Mouse (Mus musculus) hindbrain, embryonic 12.5 days (tissue): ENCODE measurements around the gene Pop5. TPM values are rescaled to one million over a fixed set of nuclear protein-coding genes. Genes with fewer than 3 reads are reported as not detected.

ENCODE experiments used
- ATAC-seq: fragments of 200-750 bp; cut with Nextera tagmentation; 2 replicates; pipeline ENCODE4 v1.8.0; 2017; ENCODE audit warnings: moderate TSS enrichment; ENCODE audit not compliant: low FRiP score
- H3K27ac ChIP-seq: fragments of 300-500 bp; sonication (generic); 2 replicates; pipeline ENCODE4 v1.5.1; 2016; ENCODE audit warnings: mild to moderate bottlenecking
- H3K27me3 ChIP-seq: fragments of 300-500 bp; sonication (generic); 2 replicates; pipeline ENCODE4 v1.6.1; 2016; ENCODE audit warnings: mild to moderate bottlenecking
- H3K36me3 ChIP-seq: fragments of 300-500 bp; sonication (generic); 2 replicates; pipeline ENCODE4 v1.6.1; 2016; ENCODE audit warnings: mild to moderate bottlenecking
- H3K4me1 ChIP-seq: fragments of 300-500 bp; sonication (generic); 2 replicates; pipeline ENCODE4 v1.6.1; 2016
- H3K4me2 ChIP-seq: fragments of 300-500 bp; sonication (generic); replicated peaks from 2 replicates; pipeline ENCODE4 v1.6.1; 2016; ENCODE audit warnings: mild to moderate bottlenecking
- H3K4me3 ChIP-seq: fragments of 300-500 bp; sonication (generic); 2 replicates; pipeline ENCODE4 v1.5.1; 2016; ENCODE audit warnings: mild to moderate bottlenecking
- H3K9ac ChIP-seq: fragments of 300-500 bp; sonication (generic); 2 replicates; pipeline ENCODE4 v1.6.1; 2016; ENCODE audit warnings: mild to moderate bottlenecking, moderate library complexity
- H3K9me3 ChIP-seq: fragments of 300-500 bp; sonication (generic); replicated peaks from 2 replicates; pipeline ENCODE4 v1.6.1; 2016; ENCODE audit warnings: mild to moderate bottlenecking
- WGBS: fragments of 180-500 bp; shearing (Covaris S2); methylation state at CpG from one replicate; pipeline ENCODE4 v1.1.7; 2016; 5-methylcytosine and 5-hydroxymethylcytosine counted together
- polyA plus RNA-seq: library from polyadenylated mRNA; unstranded; fragments of >200 nt; fragmentation: Nextera tagmentation; extraction: Ambion mirVana; gene quantifications from 2 replicates; pipeline ENCODE4 v1.2.1, GENCODE M21; 2016

Pop5 gene
- polyA plus RNA-seq, 1 experiment from 2014 or later, result 90.5 TPM

- under 1% methylated on average over 75 of the region's 77 CpGs for WGBS
- Histone ChIP-seq H3K4me3 (peak overlapping the region; percentile 100), H3K27ac (peak overlapping the region; percentile 87), H3K9me3 (no peaks in the 10 kb centered on the region), H3K27me3 (no peaks in the 10 kb centered on the region), H3K36me3 (peaks cover 9% of the 10 kb centered on the region), H3K4me1 (peaks cover 33% of the 10 kb centered on the region), H3K4me2 (peak overlapping the region; percentile 91), H3K9ac (peak overlapping the region; percentile 99)
- peak; percentile 63; the same call in 1 of the 2 replicates for ATAC-seq
Observed at GRCm38 (mm10) chr5:115271931-115272811, 36.5 kb downstream of the Pop5 start.

GRCm38 (mm10) chr5:115272812-115273548 is 37.3 kb downstream of the Pop5 start, which contains the start of gene Rnf10:
Gene Rnf10 (minus strand): TSS chr5:115272898.
- 14% methylated on average over 26 of the region's 26 CpGs for WGBS

GRCm38 (mm10) chr5:115273549-115274135 is 38.0 kb downstream of the Pop5 start:
- peak overlapping the region; percentile 100; the same call in 1 of the 2 replicates for H3K4me3 ChIP-seq
- peaks cover 33% of the 10 kb centered on the region for H3K4me1 ChIP-seq
- H3K27ac ChIP-seq, result peak overlapping the region; percentile 71
- WGBS, result 77% methylated on average over 6 of the region's 6 CpGs
- no peak overlapping the region for H3K9ac ChIP-seq
- H3K9me3 ChIP-seq, result no peaks in the 10 kb centered on the region
- H3K36me3 ChIP-seq, result peaks cover 9% of the 10 kb centered on the region
- no peaks in the 10 kb centered on the region for H3K27me3 ChIP-seq
- peak overlapping the region; percentile 91 for H3K4me2 ChIP-seq
- ATAC-seq, result no peak

More at GRCm38 (mm10) chr5:115272812-115273548, 37.3 kb downstream of the Pop5 start, which contains the start of gene Rnf10:
- Histone ChIP-seq H3K9ac (peak within 1 kb of the TSS; percentile 99), H3K36me3 (peaks cover 9% of the 10 kb centered on the region), H3K27me3 (no peaks in the 10 kb centered on the region), H3K4me3 (peak within 1 kb of the TSS; percentile 100), H3K4me1 (peaks cover 33% of the 10 kb centered on the region), H3K9me3 (no peaks in the 10 kb centered on the region), H3K4me2 (peak within 1 kb of the TSS; percentile 91), H3K27ac (peak within 1 kb of the TSS; percentile 87)
- peak; percentile 91 for ATAC-seq

- Histone ChIP-seq H3K4me3 (no peak overlapping the region), H3K27ac (no peak overlapping the region), H3K27me3 (no peaks in the 10 kb centered on the region), H3K4me2 (no peak overlapping the region), H3K9ac (no peak overlapping the region), H3K4me1 (peaks cover 29% of the 10 kb centered on the region), H3K36me3 (peaks cover 3% of the 10 kb centered on the region), H3K9me3 (no peaks in the 10 kb centered on the region)
- ATAC-seq, result no peak
- 74% methylated on average over 1 of the region's 1 CpGs for WGBS
Observed at GRCm38 (mm10) chr5:115274353-115274752, 38.7 kb downstream of the Pop5 start.

GRCm38 (mm10) chr5:115274771-115275170 is 39.1 kb downstream of the Pop5 start:
- WGBS, result 88% methylated on average over 1 of the region's 1 CpGs
- H3K9me3 ChIP-seq, result no peaks in the 10 kb centered on the region

GRCm38 (mm10) chr5:115275998-115276397 is 40.4 kb downstream of the Pop5 start:
- no peak overlapping the region for H3K9ac ChIP-seq
- no peaks in the 10 kb centered on the region for H3K27me3 ChIP-seq
- H3K36me3 ChIP-seq, result no peaks in the 10 kb centered on the region
- WGBS, result 30% methylated on average over 14 of the region's 14 CpGs
- H3K27ac ChIP-seq, result no peak overlapping the region
- H3K9me3 ChIP-seq, result no peaks in the 10 kb centered on the region
- H3K4me1 ChIP-seq, result peaks cover 18% of the 10 kb centered on the region
- H3K4me2 ChIP-seq, result no peak overlapping the region
- no peak overlapping the region for H3K4me3 ChIP-seq
- ATAC-seq, result no peak

More at GRCm38 (mm10) chr5:115274771-115275170, 39.1 kb downstream of the Pop5 start:
- no peak overlapping the region for H3K4me3 ChIP-seq
- no peaks in the 10 kb centered on the region for H3K36me3 ChIP-seq
- H3K4me1 ChIP-seq, result peaks cover 25% of the 10 kb centered on the region
- ATAC-seq, result no peak
- no peak overlapping the region for H3K27ac ChIP-seq
- H3K4me2 ChIP-seq, result no peak overlapping the region
- no peak overlapping the region for H3K9ac ChIP-seq
- H3K27me3 ChIP-seq, result no peaks in the 10 kb centered on the region

- peaks cover 11% of the 10 kb centered on the region for H3K4me1 ChIP-seq
- H3K27me3 ChIP-seq, result no peaks in the 10 kb centered on the region
- no peak overlapping the region for H3K27ac ChIP-seq
- no peak overlapping the region for H3K9ac ChIP-seq
- WGBS, result 75% methylated on average over 1 of the region's 1 CpGs
- H3K9me3 ChIP-seq, result no peaks in the 10 kb centered on the region
- no peaks in the 10 kb centered on the region for H3K36me3 ChIP-seq
- H3K4me3 ChIP-seq, result no peak overlapping the region
- no peak for ATAC-seq
- H3K4me2 ChIP-seq, result no peak overlapping the region
Observed at GRCm38 (mm10) chr5:115278053-115278452, 42.4 kb downstream of the Pop5 start.

- H3K4me1 ChIP-seq, result peaks cover 6% of the 10 kb centered on the region
- H3K36me3 ChIP-seq, result peaks cover 7% of the 10 kb centered on the region
- H3K27ac ChIP-seq, result no peak overlapping the region
- ATAC-seq, result no peak; the same call in 1 of the 2 replicates
- no peak overlapping the region for H3K4me3 ChIP-seq
- H3K4me2 ChIP-seq, result no peak overlapping the region
- 73% methylated on average over 2 of the region's 2 CpGs for WGBS
- no peaks in the 10 kb centered on the region for H3K27me3 ChIP-seq
- H3K9ac ChIP-seq, result no peak overlapping the region
- no peaks in the 10 kb centered on the region for H3K9me3 ChIP-seq
Observed at GRCm38 (mm10) chr5:115278785-115279184, 43.1 kb downstream of the Pop5 start.

GRCm38 (mm10) chr5:115279226-115280049 is 43.8 kb downstream of the Pop5 start, which contains the start of gene Coq5:
Gene Coq5 (plus strand): TSS chr5:115279666.
- no peaks in the 10 kb centered on the region for H3K9me3 ChIP-seq
- WGBS, result 3% methylated on average over 45 of the region's 45 CpGs
- H3K27me3 ChIP-seq, result no peaks in the 10 kb centered on the region
- H3K4me1 ChIP-seq, result peaks cover 6% of the 10 kb centered on the region
- H3K9ac ChIP-seq, result peak within 1 kb of the TSS; percentile 89
- H3K27ac ChIP-seq, result peak within 1 kb of the TSS; percentile 55
- ATAC-seq, result peak; percentile 85
- peak within 1 kb of the TSS; percentile 98 for H3K4me2 ChIP-seq
- peaks cover 14% of the 10 kb centered on the region for H3K36me3 ChIP-seq
- peak within 1 kb of the TSS; percentile 93 for H3K4me3 ChIP-seq

- Histone ChIP-seq H3K9ac (peak overlapping the region; percentile 89), H3K27ac (peak overlapping the region; percentile 55), H3K27me3 (no peaks in the 10 kb centered on the region), H3K4me1 (peaks cover 6% of the 10 kb centered on the region), H3K36me3 (peaks cover 20% of the 10 kb centered on the region), H3K4me2 (peak overlapping the region; percentile 98), H3K9me3 (no peaks in the 10 kb centered on the region), H3K4me3 (peak overlapping the region; percentile 93)
- 11% methylated on average over 17 of the region's 17 CpGs for WGBS
- ATAC-seq, result no peak
Observed at GRCm38 (mm10) chr5:115280050-115280687, 44.5 kb downstream of the Pop5 start.

- Histone ChIP-seq H3K4me1 (peaks cover 6% of the 10 kb centered on the region), H3K4me3 (no peak overlapping the region), H3K4me2 (no peak overlapping the region), H3K36me3 (peaks cover 46% of the 10 kb centered on the region), H3K27ac (no peak overlapping the region), H3K9me3 (no peaks in the 10 kb centered on the region), H3K27me3 (no peaks in the 10 kb centered on the region), H3K9ac (no peak overlapping the region)
- no peak for ATAC-seq
- WGBS, result 96% methylated on average over 3 of the region's 3 CpGs
Observed at GRCm38 (mm10) chr5:115284735-115285134, 49.1 kb downstream of the Pop5 start.
